Mouse (Mus musculus) megakaryocyte, embryonic 14.5 days (primary cell): ENCODE results near the gene Cdh20.

ENCODE experiments used
- FLI1 ChIP-seq: IDR thresholded peaks from 2 replicates; pipeline ENCODE4 v1.6.1; 2012; ENCODE audit warnings: low read length, inconsistent platforms, mixed read lengths
- GATA1 ChIP-seq: IDR thresholded peaks from 3 replicates; pipeline ENCODE4 v1.6.1; 2012; ENCODE audit warnings: mixed read lengths, low read length, inconsistent platforms, borderline replicate concordance

DNA sequence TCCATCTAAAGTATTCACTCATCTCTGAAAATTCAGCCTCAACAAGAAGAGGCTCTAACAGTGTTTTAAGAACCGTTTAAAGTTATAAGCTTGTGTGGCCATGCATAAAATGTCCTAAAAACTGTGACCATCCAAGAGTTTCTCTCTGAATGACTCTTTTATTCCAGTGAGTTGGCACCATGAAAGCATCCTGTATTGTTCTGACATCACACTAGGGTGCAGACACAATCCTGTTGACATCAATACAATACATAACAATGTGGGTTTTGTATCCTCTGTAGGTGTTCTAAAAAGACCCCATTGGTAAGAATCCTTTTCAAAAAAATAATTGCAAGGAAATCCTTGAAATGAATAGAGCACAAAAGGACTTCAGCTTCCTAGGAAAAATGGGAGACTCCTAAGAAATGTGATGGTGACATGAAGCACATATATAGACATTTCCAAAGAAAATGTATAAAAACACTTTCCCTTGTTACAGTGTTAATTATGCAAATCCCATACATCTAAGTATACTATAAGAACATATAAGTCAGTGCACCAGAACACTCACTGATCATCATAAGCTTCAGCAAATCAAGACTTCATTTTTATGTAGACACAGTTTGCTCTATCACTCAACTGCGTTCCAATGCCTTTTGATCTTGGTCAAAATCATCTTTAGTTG, 80.1 kb downstream of the Cdh20 start:
- TF ChIP-seq GATA1 (no peak), FLI1 (no peak)
